Mouse (Mus musculus) lung, adult 2 months (tissue): Measurements from ENCODE around the gene Ugt1a10.

ENCODE experiments used
- CTCF ChIP-seq: fragments of 200-500 bp; IDR thresholded peaks from 2 replicates; pipeline ENCODE4 v1.5.1; 2011; ENCODE audit warnings: mild to moderate bottlenecking, low read length, control low read depth; ENCODE audit not compliant: insufficient read depth
- POLR2A ChIP-seq: fragments of 200-500 bp; IDR thresholded peaks from 2 replicates; pipeline ENCODE4 v1.6.1; 2011; ENCODE audit warnings: low read depth, mild to moderate bottlenecking, control low read depth, low read length, borderline replicate concordance; ENCODE audit errors: extremely low read depth

- TF ChIP-seq CTCF (no peak), POLR2A (no peak)
Observed at GRCm38 (mm10) chr1:88217576-88217975, 162.4 kb downstream of the Ugt1a10 start.
